Mouse (Mus musculus) heart, embryonic 14.5 days (tissue): ENCODE data around the gene Psen2. TPM values are rescaled to one million over a fixed set of nuclear protein-coding genes. Genes with fewer than 3 reads are reported as not detected.

ENCODE experiments used
- ATAC-seq: fragments of 200-750 bp; cut with Nextera tagmentation; 2 replicates; pipeline ENCODE4 v1.8.0; 2017; ENCODE audit warnings: low read depth, moderate TSS enrichment; ENCODE audit not compliant: insufficient number of reproducible peaks, insufficient read depth, low FRiP score
- H3K27ac ChIP-seq, 2 experiments: fragments of 200-500 bp in 1 of 2; fragments of 300-500 bp in 1 of 2; sonication (generic) in 1 of 2; replicated peaks in 1 of 2; 2 replicates each; pipeline ENCODE4 v1.5.1; 2012 to 2014; ENCODE audit warnings: low read depth in 2 of 2, low read length in 2 of 2, control low read depth in 1 of 2, mild to moderate bottlenecking in 1 of 2, mixed read lengths in 1 of 2; ENCODE audit not compliant: control insufficient read depth in 1 of 2, insufficient read depth in 1 of 2
- H3K27me3 ChIP-seq: fragments of 300-500 bp; sonication (generic); 2 replicates; pipeline ENCODE4 v1.6.1; 2014; ENCODE audit warnings: mild to moderate bottlenecking, low read length, control low read depth; ENCODE audit not compliant: control insufficient read depth, insufficient read depth
- H3K36me3 ChIP-seq: fragments of 300-500 bp; sonication (generic); 2 replicates; pipeline ENCODE4 v1.6.1; 2014; ENCODE audit warnings: mild to moderate bottlenecking, control low read depth, low read length, mixed read lengths; ENCODE audit not compliant: control insufficient read depth, insufficient read depth
- H3K4me1 ChIP-seq, 2 experiments: fragments of 200-500 bp in 1 of 2; fragments of 300-500 bp in 1 of 2; sonication (generic) in 1 of 2; 2 replicates each; pipeline ENCODE4 v1.6.1; 2012 to 2014; ENCODE audit warnings: low read length in 2 of 2, control low read depth in 1 of 2, mixed read lengths in 1 of 2; ENCODE audit not compliant: control insufficient read depth in 2 of 2, insufficient read depth in 2 of 2
- H3K4me2 ChIP-seq: fragments of 300-500 bp; sonication (generic); 2 replicates; pipeline ENCODE4 v1.6.1; 2014; ENCODE audit warnings: mild to moderate bottlenecking, low read length
- H3K4me3 ChIP-seq, 2 experiments: fragments of 200-500 bp in 1 of 2; fragments of 300-500 bp in 1 of 2; sonication (generic) in 1 of 2; 2 replicates each; pipeline ENCODE4 v1.5.1; 2012 to 2014; ENCODE audit warnings: low read length in 2 of 2, mild to moderate bottlenecking in 2 of 2, control low read depth in 1 of 2, low read depth in 1 of 2, moderate library complexity in 1 of 2; ENCODE audit not compliant: control insufficient read depth in 1 of 2, insufficient read depth in 1 of 2
- H3K9ac ChIP-seq: fragments of 300-500 bp; sonication (generic); 2 replicates; pipeline ENCODE4 v1.6.1; 2014; ENCODE audit warnings: mild to moderate bottlenecking, low read length
- H3K9me3 ChIP-seq: fragments of 300-500 bp; sonication (generic); 2 replicates; pipeline ENCODE4 v1.6.1; 2016; ENCODE audit warnings: low read length, control low read depth; ENCODE audit not compliant: control insufficient read depth
- WGBS: fragments of 180-500 bp; shearing (Covaris S2); extraction: QIAGEN DNeasy Blood & Tissue Kit; methylation state at CpG from one replicate; pipeline ENCODE4 v1.1.7; 2014; 5-methylcytosine and 5-hydroxymethylcytosine counted together
- polyA plus RNA-seq: library from polyadenylated mRNA; unstranded; fragments of >200 nt; fragmentation: Nextera tagmentation; extraction: Ambion mirVana; gene quantifications from 2 replicates; pipeline ENCODE4 v1.2.1, GENCODE M21; 2014

Gene Psen2
- polyA plus RNA-seq, 1 experiment from 2014 or later: 14.7 TPM

GRCm38 (mm10) chr1:180182731-180183130, 80.5 kb downstream of the Psen2 start:
- Histone ChIP-seq H3K4me3 (no peak overlapping the region), H3K27me3 (no peaks in the 10 kb centered on the region), H3K4me2 (no peak overlapping the region), H3K36me3 (peaks cover 2% of the 10 kb centered on the region; the same call in 1 of the 2 replicates), H3K27ac (no peak overlapping the region), H3K9ac (no peak overlapping the region), H3K4me1 (peaks cover 27 to 36% of the 10 kb centered on the region in 2 experiments), H3K9me3 (no peaks in the 10 kb centered on the region)
- ATAC-seq: no peak
- 80% methylated on average over 3 of the region's 3 CpGs for WGBS

- no peaks in the 10 kb centered on the region for H3K27me3 ChIP-seq
- no peaks in the 10 kb centered on the region for H3K9me3 ChIP-seq
- H3K4me1 ChIP-seq: peaks cover 27 to 33% of the 10 kb centered on the region in 2 experiments
These were observed 81.3 kb downstream of the Psen2 start for GRCm38 (mm10) chr1:180181966-180182319.

GRCm38 (mm10) chr1:180181304-180181965, 81.8 kb downstream of the Psen2 start:
- WGBS: 90% methylated on average over 7 of the region's 7 CpGs
- Histone ChIP-seq H3K27me3 (no peaks in the 10 kb centered on the region), H3K9ac (no peak overlapping the region), H3K36me3 (peaks cover 2% of the 10 kb centered on the region; the same call in 1 of the 2 replicates), H3K27ac (no peak overlapping the region), H3K9me3 (no peaks in the 10 kb centered on the region), H3K4me1 (peaks cover 25 to 28% of the 10 kb centered on the region in 2 experiments), H3K4me3 (no peak overlapping the region), H3K4me2 (no peak overlapping the region)
- no peak for ATAC-seq

More at GRCm38 (mm10) chr1:180181966-180182319, 81.3 kb downstream of the Psen2 start:
- Histone ChIP-seq H3K27ac (no peak overlapping the region), H3K4me3 (no peak overlapping the region), H3K36me3 (peaks cover 2% of the 10 kb centered on the region; the same call in 1 of the 2 replicates), H3K4me2 (no peak overlapping the region), H3K9ac (no peak overlapping the region)
- 84% methylated on average over 9 of the region's 9 CpGs for WGBS
- no peak for ATAC-seq

- H3K9me3 ChIP-seq: no peaks in the 10 kb centered on the region
- 69% methylated on average over 2 of the region's 2 CpGs for WGBS
- H3K9ac ChIP-seq: peak overlapping the region; percentile 54; the same call in 1 of the 2 replicates
- ATAC-seq: 0 out of 2 replicates have a peak, but pooled peaks have one; percentile 14
- H3K4me3 ChIP-seq: no peak overlapping the region
- H3K4me2 ChIP-seq: no peak overlapping the region; the same call in 1 of the 2 replicates
- H3K4me1 ChIP-seq: peaks cover 11 to 13% of the 10 kb centered on the region in 2 experiments
- H3K36me3 ChIP-seq: peaks cover 2% of the 10 kb centered on the region; the same call in 1 of the 2 replicates
- no peaks in the 10 kb centered on the region for H3K27me3 ChIP-seq
- peak overlapping the region; percentile 17 to 67; a peak in 3 of 4 replicates for H3K27ac ChIP-seq
These were observed 83.4 kb downstream of the Psen2 start for GRCm38 (mm10) chr1:180179840-180180239.

- H3K9ac ChIP-seq: no peak overlapping the region
- H3K4me1 ChIP-seq: peaks cover 9 to 12% of the 10 kb centered on the region in 2 experiments
- H3K27ac ChIP-seq: peak overlapping the region in 1 of 2 experiments; percentile 67; a peak in 1 of 4 replicates
- no peak for ATAC-seq
- WGBS: 86% methylated on average over 4 of the region's 4 CpGs
- H3K9me3 ChIP-seq: no peaks in the 10 kb centered on the region
- H3K4me3 ChIP-seq: no peak overlapping the region
- H3K36me3 ChIP-seq: peaks cover 4% of the 10 kb centered on the region; the same call in 1 of the 2 replicates
- no peaks in the 10 kb centered on the region for H3K27me3 ChIP-seq
- H3K4me2 ChIP-seq: no peak overlapping the region
These were observed 84.1 kb downstream of the Psen2 start for GRCm38 (mm10) chr1:180179100-180179499.

- ATAC-seq: no peak
- Histone ChIP-seq H3K4me3 (no peak overlapping the region), H3K27me3 (no peaks in the 10 kb centered on the region), H3K9ac (no peak overlapping the region), H3K27ac (no peak overlapping the region), H3K36me3 (peaks cover 5% of the 10 kb centered on the region; the same call in 1 of the 2 replicates), H3K9me3 (no peaks in the 10 kb centered on the region), H3K4me2 (no peak overlapping the region), H3K4me1 (peaks cover 9 to 12% of the 10 kb centered on the region in 2 experiments)
- 89% methylated on average over 9 of the region's 9 CpGs for WGBS
These were observed 84.9 kb downstream of the Psen2 start for GRCm38 (mm10) chr1:180178340-180178739.
